Mouse (Mus musculus): ENCODE results near the gene Tgm7. TPM values are rescaled to one million over a fixed set of nuclear protein-coding genes. Genes with fewer than 3 reads are reported as not detected.
"Not testable (repeated sequence)": the region's sequence is repeated elsewhere in the genome, so short reads cannot be mapped to it uniquely, and the experiment has no call there.

Tgm7 gene
- polyA plus RNA-seq, 1 experiment: not detected

- no peak overlapping the region for H3ac ChIP-seq (ENCODE audit: control insufficient read depth, insufficient read length)
- no peak overlapping the region for H3K4me3 ChIP-seq
- H3K36me3 ChIP-seq (ENCODE audit: control insufficient read depth, insufficient read depth): no peaks in the 10 kb centered on the region
- no peaks in the 10 kb centered on the region for H3K79me2 ChIP-seq (ENCODE audit: control insufficient read depth, insufficient read depth)
- no peaks in the 10 kb centered on the region for H3K27me3 ChIP-seq (ENCODE audit: control insufficient read depth, insufficient read depth, insufficient read length)
- H3K4me2 ChIP-seq (ENCODE audit: low read depth): no peak overlapping the region
- no peak for TF ChIP-seq TCF12 (IDR thresholded peaks at IDR 0.05; ENCODE audit: insufficient read depth, poor library complexity, severe bottlenecking)
- TF ChIP-seq USF1 (IDR thresholded peaks at IDR 0.05; ENCODE audit: low read depth): no peak
- TF ChIP-seq CEBPB (IDR thresholded peaks at IDR 0.05; ENCODE audit: insufficient read depth, poor library complexity, severe bottlenecking): no peak
- TF ChIP-seq E2F4 (IDR thresholded peaks at IDR 0.05; ENCODE audit: insufficient read depth): no peak
- no peak for TF ChIP-seq POLR2AphosphoS2 (IDR thresholded peaks at IDR 0.05; ENCODE audit: insufficient read length, low read depth)
- no peak for TF ChIP-seq REST (IDR thresholded peaks at IDR 0.05; ENCODE audit: insufficient read depth, insufficient read length)
- TF ChIP-seq POLR2A (IDR thresholded peaks at IDR 0.05; ENCODE audit: insufficient read length, low read depth): no peak
- no peak for TF ChIP-seq MYOD1 (IDR thresholded peaks at IDR 0.05; ENCODE audit: control insufficient read depth in 1 of 3, insufficient read length in 2 of 3, low read depth in 2 of 3)
- TF ChIP-seq TCF3 (IDR thresholded peaks at IDR 0.05; ENCODE audit: insufficient read length, low read depth): no peak
- no peak for TF ChIP-seq MYOG (IDR thresholded peaks at IDR 0.05; ENCODE audit: control insufficient read depth in 1 of 3, insufficient read depth in 1 of 3, insufficient read length in 2 of 3, low read depth in 2 of 3)
- TF ChIP-seq SRF (IDR thresholded peaks at IDR 0.05; ENCODE audit: control insufficient read depth, insufficient read length, low read depth): no peak
- no peak for TF ChIP-seq MAX (IDR thresholded peaks at IDR 0.05; ENCODE audit: low read depth)
These were observed 19.4 kb upstream of the Tgm7 start for GRCm38 (mm10) chr2:121128865-121129620.

GRCm38 (mm10) chr2:121127536-121127935 is 17.9 kb upstream of the Tgm7 start:
- Histone ChIP-seq H3ac (ENCODE audit: control insufficient read depth, insufficient read length) (no peak overlapping the region), H3K79me2 (ENCODE audit: control insufficient read depth, insufficient read depth) (no peaks in the 10 kb centered on the region), H3K4me3 (no peak overlapping the region), H3K27me3 (ENCODE audit: control insufficient read depth, insufficient read depth, insufficient read length) (no peaks in the 10 kb centered on the region), H3K4me2 (ENCODE audit: low read depth) (no peak overlapping the region), H3K36me3 (ENCODE audit: control insufficient read depth, insufficient read depth) (no peaks in the 10 kb centered on the region)
- TF ChIP-seq CEBPB (IDR thresholded peaks at IDR 0.05; ENCODE audit: insufficient read depth, poor library complexity, severe bottlenecking): no peak
- no peak for TF ChIP-seq POLR2A (IDR thresholded peaks at IDR 0.05; ENCODE audit: insufficient read length, low read depth)
- no peak for TF ChIP-seq MAX (IDR thresholded peaks at IDR 0.05; ENCODE audit: low read depth)
- no peak for TF ChIP-seq TCF12 (IDR thresholded peaks at IDR 0.05; ENCODE audit: insufficient read depth, poor library complexity, severe bottlenecking)
- no peak for TF ChIP-seq MYOG (IDR thresholded peaks at IDR 0.05; ENCODE audit: control insufficient read depth in 1 of 3, insufficient read depth in 1 of 3, insufficient read length in 2 of 3, low read depth in 2 of 3)
- TF ChIP-seq MYOD1 (IDR thresholded peaks at IDR 0.05; ENCODE audit: control insufficient read depth in 1 of 3, insufficient read length in 2 of 3, low read depth in 2 of 3): no peak
- TF ChIP-seq POLR2AphosphoS2 (IDR thresholded peaks at IDR 0.05; ENCODE audit: insufficient read length, low read depth): no peak
- TF ChIP-seq REST (IDR thresholded peaks at IDR 0.05; ENCODE audit: insufficient read depth, insufficient read length): no peak
- TF ChIP-seq E2F4 (IDR thresholded peaks at IDR 0.05; ENCODE audit: insufficient read depth): no peak
- no peak for TF ChIP-seq USF1 (IDR thresholded peaks at IDR 0.05; ENCODE audit: low read depth)
- TF ChIP-seq SRF (IDR thresholded peaks at IDR 0.05; ENCODE audit: control insufficient read depth, insufficient read length, low read depth): no peak
- no peak for TF ChIP-seq TCF3 (IDR thresholded peaks at IDR 0.05; ENCODE audit: insufficient read length, low read depth)

- H3K27me3 ChIP-seq (ENCODE audit: control insufficient read depth, insufficient read depth, insufficient read length); H3K79me2 ChIP-seq (ENCODE audit: control insufficient read depth, insufficient read depth); H3K4me2 ChIP-seq (ENCODE audit: low read depth); H3ac ChIP-seq (ENCODE audit: control insufficient read depth, insufficient read length); H3K4me3 ChIP-seq; H3K36me3 ChIP-seq (ENCODE audit: control insufficient read depth, insufficient read depth): not testable (repeated sequence)
These were observed 16.7 kb upstream of the Tgm7 start for GRCm38 (mm10) chr2:121126302-121126701.

- TF ChIP-seq MYOD1 (IDR thresholded peaks at IDR 0.05; ENCODE audit: control insufficient read depth in 1 of 3, insufficient read length in 2 of 3, low read depth in 2 of 3) (no peak), POLR2AphosphoS2 (IDR thresholded peaks at IDR 0.05; ENCODE audit: insufficient read length, low read depth) (no peak), REST (IDR thresholded peaks at IDR 0.05; ENCODE audit: insufficient read depth, insufficient read length) (no peak), SRF (IDR thresholded peaks at IDR 0.05; ENCODE audit: control insufficient read depth, insufficient read length, low read depth) (no peak), TCF12 (IDR thresholded peaks at IDR 0.05; ENCODE audit: insufficient read depth, poor library complexity, severe bottlenecking) (no peak), MAX (IDR thresholded peaks at IDR 0.05; ENCODE audit: low read depth) (no peak), CEBPB (IDR thresholded peaks at IDR 0.05; ENCODE audit: insufficient read depth, poor library complexity, severe bottlenecking) (no peak), POLR2A (IDR thresholded peaks at IDR 0.05; ENCODE audit: insufficient read length, low read depth) (no peak), MYOG (IDR thresholded peaks at IDR 0.05; ENCODE audit: control insufficient read depth in 1 of 3, insufficient read depth in 1 of 3, insufficient read length in 2 of 3, low read depth in 2 of 3) (no peak), TCF3 (IDR thresholded peaks at IDR 0.05; ENCODE audit: insufficient read length, low read depth) (no peak), USF1 (IDR thresholded peaks at IDR 0.05; ENCODE audit: low read depth) (no peak), E2F4 (IDR thresholded peaks at IDR 0.05; ENCODE audit: insufficient read depth) (no peak)
- Histone ChIP-seq H3K79me2 (ENCODE audit: control insufficient read depth, insufficient read depth) (no peaks in the 10 kb centered on the region), H3K4me3 (no peak overlapping the region), H3K27me3 (ENCODE audit: control insufficient read depth, insufficient read depth, insufficient read length) (peaks cover 30% of the 10 kb centered on the region), H3K36me3 (ENCODE audit: control insufficient read depth, insufficient read depth) (no peaks in the 10 kb centered on the region), H3ac (ENCODE audit: control insufficient read depth, insufficient read length) (no peak overlapping the region), H3K4me2 (ENCODE audit: low read depth) (no peak overlapping the region)
These were observed 9.7 kb upstream of the Tgm7 start for GRCm38 (mm10) chr2:121119260-121119659.

GRCm38 (mm10) chr2:121115418-121115817 is 5.8 kb upstream of the Tgm7 start:
- Histone ChIP-seq H3K36me3 (ENCODE audit: control insufficient read depth, insufficient read depth) (no peaks in the 10 kb centered on the region), H3ac (ENCODE audit: control insufficient read depth, insufficient read length) (no peak overlapping the region), H3K79me2 (ENCODE audit: control insufficient read depth, insufficient read depth) (no peaks in the 10 kb centered on the region), H3K4me3 (no peak overlapping the region), H3K4me2 (ENCODE audit: low read depth) (no peak overlapping the region), H3K27me3 (ENCODE audit: control insufficient read depth, insufficient read depth, insufficient read length) (peaks cover 30% of the 10 kb centered on the region)
- TF ChIP-seq E2F4 (IDR thresholded peaks at IDR 0.05; ENCODE audit: insufficient read depth): no peak
- no peak for TF ChIP-seq REST (IDR thresholded peaks at IDR 0.05; ENCODE audit: insufficient read depth, insufficient read length)
- no peak for TF ChIP-seq USF1 (IDR thresholded peaks at IDR 0.05; ENCODE audit: low read depth)
- no peak for TF ChIP-seq CEBPB (IDR thresholded peaks at IDR 0.05; ENCODE audit: insufficient read depth, poor library complexity, severe bottlenecking)

Measured in myocyte (in vitro differentiated cells).